Mouse (Mus musculus): ENCODE measurements around the gene Zfp992. TPM values are rescaled to one million over a fixed set of nuclear protein-coding genes. Genes with fewer than 3 reads are reported as not detected.
"Not testable (repeated sequence)": the region's sequence is repeated elsewhere in the genome, so short reads cannot be mapped to it uniquely, and the experiment has no call there.

The Zfp992 gene
- total RNA-seq (2021) = 1 to 10 TPM; 2.5 to 2.8 TPM
- long read RNA-seq, experiment 1, partial matches to known transcripts = 1 of 5 reads
- long read RNA-seq, experiment 1, other reads (novel, unspliced or antisense) = 4 of 5 reads
- long read RNA-seq, experiment 2, partial matches to known transcripts = 0 of 2 reads
- long read RNA-seq, experiment 2, other reads (novel, unspliced or antisense) = 2 of 2 reads

- not testable (repeated sequence) for H3K27ac ChIP-seq; H3K4me3 ChIP-seq; DNase-seq (ENCODE audit: low spot score in 2 of 2)
Measured at GRCm38 (mm10) chr4:146448950-146449349, at the start of gene Zfp992. Gene Zfp992, plus strand, starts transcription at chr4:146449023.

GRCm38 (mm10) chr4:146429467-146429866 lies 19.4 kb upstream of the Zfp992 start:
- H3K27ac ChIP-seq; H3K4me3 ChIP-seq; DNase-seq (ENCODE audit: low spot score in 2 of 2): not testable (repeated sequence)

GRCm38 (mm10) chr4:146430876-146431275 lies 17.9 kb upstream of the Zfp992 start:
- not testable (repeated sequence) for H3K27ac ChIP-seq; H3K4me3 ChIP-seq; DNase-seq (ENCODE audit: low spot score in 2 of 2)

- not testable (repeated sequence) for H3K4me3 ChIP-seq; DNase-seq (ENCODE audit: low spot score in 2 of 2); H3K27ac ChIP-seq
Measured at GRCm38 (mm10) chr4:146435539-146435938, 13.3 kb upstream of the Zfp992 start.

GRCm38 (mm10) chr4:146437256-146437655 lies 11.6 kb upstream of the Zfp992 start:
- DNase-seq (ENCODE audit: low spot score in 2 of 2); H3K4me3 ChIP-seq; H3K27ac ChIP-seq: not testable (repeated sequence)

- not testable (repeated sequence) for DNase-seq (ENCODE audit: low spot score in 2 of 2); H3K4me3 ChIP-seq; H3K27ac ChIP-seq
Measured at GRCm38 (mm10) chr4:146444345-146444744, 4.5 kb upstream of the Zfp992 start.

GRCm38 (mm10) chr4:146445121-146445520 lies 3.7 kb upstream of the Zfp992 start:
- H3K27ac ChIP-seq; DNase-seq (ENCODE audit: low spot score in 2 of 2); H3K4me3 ChIP-seq: not testable (repeated sequence)

- DNase-seq (ENCODE audit: low spot score in 2 of 2); H3K27ac ChIP-seq: not testable (repeated sequence)
Measured at GRCm38 (mm10) chr4:146446135-146446534, 2.7 kb upstream of the Zfp992 start.

GRCm38 (mm10) chr4:146447016-146447415 lies 1.8 kb upstream of the Zfp992 start:
- H3K4me3 ChIP-seq; H3K27ac ChIP-seq; DNase-seq (ENCODE audit: low spot score in 2 of 2): not testable (repeated sequence)

More at GRCm38 (mm10) chr4:146446135-146446534, 2.7 kb upstream of the Zfp992 start:
- not testable (repeated sequence) for H3K4me3 ChIP-seq

- H3K4me3 ChIP-seq; H3K27ac ChIP-seq; DNase-seq (ENCODE audit: low spot score in 2 of 2): not testable (repeated sequence)
Measured at GRCm38 (mm10) chr4:146449711-146450110, 888 bp downstream of the Zfp992 start.

GRCm38 (mm10) chr4:146452576-146452975 lies 3.8 kb downstream of the Zfp992 start:
- H3K27ac ChIP-seq; DNase-seq (ENCODE audit: low spot score in 2 of 2); H3K4me3 ChIP-seq: not testable (repeated sequence)

GRCm38 (mm10) chr4:146454170-146454569 lies 5.3 kb downstream of the Zfp992 start:
- not testable (repeated sequence) for H3K4me3 ChIP-seq; DNase-seq (ENCODE audit: low spot score in 2 of 2); H3K27ac ChIP-seq

GRCm38 (mm10) chr4:146454896-146455295 lies 6.1 kb downstream of the Zfp992 start:
- Histone ChIP-seq H3K4me3 (no peak overlapping the region), H3K27ac (no peak overlapping the region)
- TF ChIP-seq CTCF (conservative IDR thresholded peaks at IDR 0.05) = no peak
- no peak for DNase-seq (ENCODE audit: low spot score in 2 of 2)

GRCm38 (mm10) chr4:146455321-146455721 lies 6.5 kb downstream of the Zfp992 start:
- TF ChIP-seq CTCF (conservative IDR thresholded peaks at IDR 0.05) = no peak
- no peak for DNase-seq (ENCODE audit: low spot score in 2 of 2)
- Histone ChIP-seq H3K4me3 (no peak overlapping the region), H3K27ac (no peak overlapping the region)

All from layer of hippocampus, adult 2 months (tissue).